Mouse (Mus musculus): ENCODE data around the gene Lzts2. TPM values are rescaled to one million over a fixed set of nuclear protein-coding genes. Genes with fewer than 3 reads are reported as not detected.
A peak's percentile ranks its signal among the peaks of the same experiment; 100 is the strongest.

Gene Lzts2
- total and polyA plus RNA-seq, 2 experiments from 2014 or later, result 17.0 to 44.7 TPM

DNA sequence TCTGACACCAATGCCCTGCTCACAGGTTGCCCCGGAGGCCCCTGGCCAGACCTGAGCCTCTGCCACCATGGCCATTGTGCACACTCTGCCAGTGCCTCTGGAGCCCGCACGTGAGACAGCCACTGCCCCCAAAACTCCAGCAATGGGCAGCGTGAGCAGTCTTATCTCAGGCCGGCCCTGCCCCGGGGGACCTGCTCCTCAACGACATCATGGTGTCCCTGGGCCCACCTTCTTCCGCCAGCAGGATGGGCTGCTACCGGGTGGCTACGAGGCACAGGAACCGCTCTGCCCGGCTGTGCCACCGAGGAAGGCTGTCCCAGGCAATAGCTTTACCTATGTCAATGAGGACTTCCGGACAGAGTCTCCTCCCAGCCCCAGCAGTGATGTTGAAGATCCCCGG, 7.1 kb downstream of the Lzts2 start:
- H3K9ac ChIP-seq (replicated peaks; ENCODE audit: low read length), result peak overlapping the region; percentile 28; the same call in 1 of the 2 replicates
- 89% methylated on average over 15 of the region's 15 CpGs for WGBS
- H3K27me3 ChIP-seq (ENCODE audit: insufficient read depth, low read length), result no peaks in the 10 kb centered on the region
- peaks cover 17% of the 10 kb centered on the region for H3K36me3 ChIP-seq (ENCODE audit: insufficient read depth, low read length)
- no peak overlapping the region for H3K27ac ChIP-seq
- ATAC-seq, result no peak
- no peak for TF ChIP-seq CTCF (IDR thresholded peaks at IDR 0.05; ENCODE audit: low read depth)
- peaks cover 17% of the 10 kb centered on the region for H3K4me1 ChIP-seq (ENCODE audit: insufficient read depth, low read length)
- no peak for DNase-seq (ENCODE audit: low spot score)
- no peak overlapping the region for H3K4me2 ChIP-seq (ENCODE audit: low read depth, low read length)
- no peaks in the 10 kb centered on the region for H3K9me3 ChIP-seq (ENCODE audit: low read length)
- no peak overlapping the region for H3K4me3 ChIP-seq (ENCODE audit: low read length)

DNA sequence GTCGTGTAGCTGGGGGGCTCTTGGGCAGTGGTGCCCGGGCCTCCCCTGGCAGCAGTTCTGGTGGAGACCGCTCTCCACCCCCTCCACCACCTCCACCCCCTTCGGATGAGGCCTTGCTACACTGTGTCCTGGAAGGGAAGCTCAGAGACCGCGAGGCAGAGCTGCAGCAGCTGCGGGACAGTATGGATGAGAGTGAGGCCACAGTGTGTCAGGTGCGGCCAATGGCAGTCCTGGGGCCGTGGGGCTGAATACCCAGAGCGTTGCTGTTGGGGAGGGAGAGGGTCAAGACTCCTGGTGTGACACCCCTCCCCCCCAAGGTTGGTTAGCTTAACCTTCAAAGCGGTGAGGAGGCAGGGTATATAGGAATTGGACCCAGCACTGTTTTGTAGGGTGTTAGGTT, 9.8 kb downstream of the Lzts2 start:
- no peak overlapping the region for H3K27ac ChIP-seq
- H3K4me3 ChIP-seq (ENCODE audit: low read length), result no peak overlapping the region
- no peaks in the 10 kb centered on the region for H3K9me3 ChIP-seq (ENCODE audit: low read length)
- DNase-seq (ENCODE audit: low spot score) (no peak), ATAC-seq (no peak)
- TF ChIP-seq CTCF (IDR thresholded peaks at IDR 0.05; ENCODE audit: low read depth), result no peak
- no peak overlapping the region for H3K9ac ChIP-seq (replicated peaks; ENCODE audit: low read length)
- 85% methylated on average over 11 of the region's 11 CpGs for WGBS
- H3K4me2 ChIP-seq (ENCODE audit: low read depth, low read length), result no peak overlapping the region
- H3K27me3 ChIP-seq (ENCODE audit: insufficient read depth, low read length), result no peaks in the 10 kb centered on the region
- peaks cover 4% of the 10 kb centered on the region for H3K4me1 ChIP-seq (ENCODE audit: insufficient read depth, low read length)
- peaks cover 21% of the 10 kb centered on the region for H3K36me3 ChIP-seq (ENCODE audit: insufficient read depth, low read length)

GRCm38 (mm10) chr19:45024775-45025174, 10.6 kb downstream of the Lzts2 start:
- peaks cover 21% of the 10 kb centered on the region for H3K36me3 ChIP-seq (ENCODE audit: insufficient read depth, low read length)
- DNase-seq (ENCODE audit: low spot score) (no peak), ATAC-seq (no peak)
- no peaks in the 10 kb centered on the region for H3K27me3 ChIP-seq (ENCODE audit: insufficient read depth, low read length)
- no peak overlapping the region for H3K4me3 ChIP-seq (ENCODE audit: low read length)
- no peak for TF ChIP-seq CTCF (IDR thresholded peaks at IDR 0.05; ENCODE audit: low read depth)
- no peak overlapping the region for H3K27ac ChIP-seq
- H3K9ac ChIP-seq (replicated peaks; ENCODE audit: low read length), result no peak overlapping the region
- no peaks in the 10 kb centered on the region; the same call in 1 of the 2 replicates for H3K4me1 ChIP-seq (ENCODE audit: insufficient read depth, low read length)
- no peak overlapping the region for H3K4me2 ChIP-seq (ENCODE audit: low read depth, low read length)
- WGBS, result 79% methylated on average over 20 of the region's 20 CpGs
- H3K9me3 ChIP-seq (ENCODE audit: low read length), result no peaks in the 10 kb centered on the region

GRCm38 (mm10) chr19:45025937-45026568, 11.8 kb downstream of the Lzts2 start:
- no peaks in the 10 kb centered on the region for H3K27me3 ChIP-seq (ENCODE audit: insufficient read depth, low read length)
- DNase-seq (ENCODE audit: low spot score), result no peak

GRCm38 (mm10) chr19:45026958-45027670, 12.9 kb downstream of the Lzts2 start:
- no peak overlapping the region for H3K9ac ChIP-seq (replicated peaks; ENCODE audit: low read length)
- H3K4me2 ChIP-seq (ENCODE audit: low read depth, low read length), result no peak overlapping the region
- H3K9me3 ChIP-seq (ENCODE audit: low read length), result no peaks in the 10 kb centered on the region
- H3K27me3 ChIP-seq (ENCODE audit: insufficient read depth, low read length), result no peaks in the 10 kb centered on the region
- no peak overlapping the region for H3K27ac ChIP-seq
- no peak for DNase-seq (ENCODE audit: low spot score)
- WGBS, result 79% methylated on average over 6 of the region's 6 CpGs
- TF ChIP-seq CTCF (IDR thresholded peaks at IDR 0.05; ENCODE audit: low read depth), result no peak
- H3K36me3 ChIP-seq (ENCODE audit: insufficient read depth, low read length), result peaks cover 21% of the 10 kb centered on the region
- H3K4me1 ChIP-seq (ENCODE audit: insufficient read depth, low read length), result peaks cover 8% of the 10 kb centered on the region; the same call in 1 of the 2 replicates
- no peak for ATAC-seq
- no peak overlapping the region for H3K4me3 ChIP-seq (ENCODE audit: low read length)

More at GRCm38 (mm10) chr19:45025937-45026568, 11.8 kb downstream of the Lzts2 start:
- Histone ChIP-seq H3K9me3 (ENCODE audit: low read length) (no peaks in the 10 kb centered on the region), H3K4me1 (ENCODE audit: insufficient read depth, low read length) (peaks cover 8% of the 10 kb centered on the region), H3K9ac (replicated peaks; ENCODE audit: low read length) (no peak overlapping the region), H3K4me2 (ENCODE audit: low read depth, low read length) (no peak overlapping the region), H3K36me3 (ENCODE audit: insufficient read depth, low read length) (peaks cover 21% of the 10 kb centered on the region), H3K27ac (no peak overlapping the region), H3K4me3 (ENCODE audit: low read length) (no peak overlapping the region)
- WGBS, result 91% methylated on average over 37 of the region's 37 CpGs
- no peak for ATAC-seq
- no peak for TF ChIP-seq CTCF (IDR thresholded peaks at IDR 0.05; ENCODE audit: low read depth)

DNA sequence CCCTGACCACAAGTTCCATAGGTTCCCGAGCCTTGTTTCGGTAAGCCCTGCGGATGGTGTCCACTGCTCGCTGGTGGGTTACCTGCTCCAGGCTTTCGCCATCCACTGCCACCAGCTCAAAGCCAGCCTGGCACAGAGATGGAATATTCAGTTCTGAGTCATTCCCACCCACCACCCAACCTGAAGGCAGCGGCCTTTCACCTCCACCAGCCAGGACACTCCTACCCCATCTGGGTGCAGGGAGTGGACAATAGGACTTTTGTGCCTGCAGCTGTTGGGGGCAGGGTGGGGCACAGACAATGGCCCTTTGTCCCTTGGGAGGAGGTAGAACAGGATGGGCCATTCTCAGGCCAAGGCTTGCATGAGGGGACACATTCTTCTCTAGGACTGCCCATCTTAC, 13.6 kb downstream of the Lzts2 start:
- Histone ChIP-seq H3K4me1 (ENCODE audit: insufficient read depth, low read length) (peaks cover 8% of the 10 kb centered on the region; the same call in 1 of the 2 replicates), H3K4me2 (ENCODE audit: low read depth, low read length) (no peak overlapping the region), H3K27me3 (ENCODE audit: insufficient read depth, low read length) (no peaks in the 10 kb centered on the region), H3K9ac (replicated peaks; ENCODE audit: low read length) (no peak overlapping the region), H3K4me3 (ENCODE audit: low read length) (no peak overlapping the region), H3K9me3 (ENCODE audit: low read length) (no peaks in the 10 kb centered on the region), H3K27ac (no peak overlapping the region), H3K36me3 (ENCODE audit: insufficient read depth, low read length) (peaks cover 21% of the 10 kb centered on the region)
- no peak for ATAC-seq
- no peak for TF ChIP-seq CTCF (IDR thresholded peaks at IDR 0.05; ENCODE audit: low read depth)
- 84% methylated on average over 6 of the region's 6 CpGs for WGBS
- no peak for DNase-seq (ENCODE audit: low spot score)

- no peak overlapping the region for H3K27ac ChIP-seq
- no peak for TF ChIP-seq CTCF (IDR thresholded peaks at IDR 0.05; ENCODE audit: low read depth)
- H3K9me3 ChIP-seq (ENCODE audit: low read length), result no peaks in the 10 kb centered on the region
- H3K4me1 ChIP-seq (ENCODE audit: insufficient read depth, low read length), result peaks cover 8% of the 10 kb centered on the region; the same call in 1 of the 2 replicates
- DNase-seq (ENCODE audit: low spot score), result no peak
- WGBS, result 63% methylated on average over 19 of the region's 19 CpGs
- H3K36me3 ChIP-seq (ENCODE audit: insufficient read depth, low read length), result peaks cover 17% of the 10 kb centered on the region
- ATAC-seq, result no peak
- H3K9ac ChIP-seq (replicated peaks; ENCODE audit: low read length), result no peak overlapping the region
- H3K4me3 ChIP-seq (ENCODE audit: low read length), result no peak overlapping the region
- H3K4me2 ChIP-seq (ENCODE audit: low read depth, low read length), result no peak overlapping the region
- no peaks in the 10 kb centered on the region for H3K27me3 ChIP-seq (ENCODE audit: insufficient read depth, low read length)
Measured at GRCm38 (mm10) chr19:45028746-45029145, 14.5 kb downstream of the Lzts2 start.

All from hindbrain, postnatal 0 days (tissue).